Comparison of ENCODE assay signal across 9 mouse cellular contexts in the genomic region with DNA sequence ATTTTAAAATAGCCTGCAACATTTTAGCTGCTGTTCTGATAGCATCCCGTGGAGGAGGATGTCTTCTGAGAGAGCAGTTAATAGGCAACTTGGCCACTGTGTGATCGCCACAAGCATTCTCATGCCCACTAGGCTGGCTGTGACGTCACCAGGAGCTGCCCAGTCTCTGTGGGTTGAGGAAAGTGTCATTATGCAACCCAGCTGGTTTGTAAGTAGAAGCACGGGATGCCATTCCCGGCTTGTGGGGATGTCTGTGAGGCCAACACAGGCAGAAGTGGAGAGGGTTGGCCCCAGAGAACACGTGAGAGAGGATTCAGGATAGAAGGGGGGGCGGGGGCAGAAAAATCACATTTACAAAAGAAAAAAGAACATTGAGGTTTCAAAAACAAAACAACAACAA.
DNase-seq lines count a peak whose midpoint lies in the region; ATAC-seq lines count a peak whose summit lies in the region.
"Had no signal": no experiment of that assay in that cellular context is flagged by ENCODE, and none has a peak within 500 bp of the region (broad histone marks: within the 10 kb centered on the region; RNA-seq: fewer than 3 reads in every experiment).

No protein-coding gene starts in this region.

- no peaks in the 10 kb centered on the region for H3K27me3 ChIP-seq in embryonic facial prominence, embryonic 15.5 days
- H3K27me3 ChIP-seq in heart, embryonic 16.5 days (ENCODE audit: control insufficient read depth, insufficient read depth, low read length) = no peaks in the 10 kb centered on the region
- H3K27me3 ChIP-seq: neural tube, embryonic 12.5 days had no signal

- H3K9ac ChIP-seq in embryonic facial prominence, embryonic 15.5 days = no peak overlapping the region
- no peak overlapping the region for H3K9ac ChIP-seq in heart, embryonic 16.5 days (ENCODE audit: low read length)
- H3K9ac ChIP-seq: neural tube, embryonic 12.5 days had no signal

- DNase-seq in adrenal gland, adult (ENCODE audit: inconsistent age in 2 of 2, low spot score in 1 of 2) = peak; percentile 28 to 50
- DNase-seq in adrenal gland, postnatal 4 days (ENCODE audit: low spot score in 2 of 2) = no peak
- DNase-seq in layer of hippocampus, adult 9-10 months (ENCODE audit: low spot score) = peak; percentile 30
- peak; percentile 92 for DNase-seq in lung, postnatal 36 days

- H3K4me3 ChIP-seq in embryonic facial prominence, embryonic 15.5 days (replicated peaks) = no peak overlapping the region
- H3K4me3 ChIP-seq in heart, embryonic 16.5 days (ENCODE audit: low read length) = no peak overlapping the region
- H3K4me3 ChIP-seq: neural tube, embryonic 12.5 days had no signal

- no peaks in the 10 kb centered on the region for H3K9me3 ChIP-seq in embryonic facial prominence, embryonic 15.5 days (replicated peaks)
- peaks cover 3% of the 10 kb centered on the region; the same call in 1 of the 2 replicates for H3K9me3 ChIP-seq in heart, embryonic 16.5 days (replicated peaks; ENCODE audit: control insufficient read depth, low read length)
- H3K9me3 ChIP-seq: neural tube, embryonic 12.5 days had no signal

- H3K4me1 ChIP-seq in embryonic facial prominence, embryonic 15.5 days = peaks cover 44% of the 10 kb centered on the region
- H3K4me1 ChIP-seq in heart, embryonic 16.5 days (ENCODE audit: control insufficient read depth, insufficient read depth, low read length) = peaks cover 21% of the 10 kb centered on the region

- H3K36me3 ChIP-seq in embryonic facial prominence, embryonic 15.5 days = no peaks in the 10 kb centered on the region
- no peaks in the 10 kb centered on the region for H3K36me3 ChIP-seq in heart, embryonic 16.5 days (ENCODE audit: control insufficient read depth, insufficient read depth)
- H3K36me3 ChIP-seq: neural tube, embryonic 12.5 days had no signal

- H3K4me2 ChIP-seq in embryonic facial prominence, embryonic 15.5 days (replicated peaks) = 0 out of 2 replicates have a peak overlapping the region, but pooled peaks have one; percentile 2
- no peak overlapping the region for H3K4me2 ChIP-seq in heart, embryonic 16.5 days (ENCODE audit: low read depth, low read length)
- H3K4me2 ChIP-seq: neural tube, embryonic 12.5 days had no signal

- peak; percentile 67 for ATAC-seq in embryonic facial prominence, embryonic 15.5 days (ENCODE audit: insufficient number of reproducible peaks, low FRiP score, low TSS enrichment, low read depth)
- ATAC-seq in heart, embryonic 16.5 days (replicated peaks; ENCODE audit: extremely low read depth, insufficient read depth, low FRiP score) = no peak
- no peak for ATAC-seq in erythroid progenitor cell, adult 5-6 weeks (replicated peaks; ENCODE audit: low FRiP score, poor library complexity, severe bottlenecking)
- no peak for ATAC-seq in erythroblast, adult 5-6 weeks (replicated peaks; ENCODE audit: low FRiP score, poor library complexity, severe bottlenecking)

- peak overlapping the region; percentile 76 for H3K27ac ChIP-seq in embryonic facial prominence, embryonic 15.5 days (replicated peaks)
- H3K27ac ChIP-seq in heart, embryonic 16.5 days (ENCODE audit: low read length) = 0 out of 2 replicates have a peak overlapping the region, but pooled peaks have one; percentile 12
- H3K27ac ChIP-seq: neural tube, embryonic 12.5 days had no signal

- WGBS in embryonic facial prominence, embryonic 15.5 days = 19% methylated on average over 7 of the region's 7 CpGs
- 34% methylated on average over 7 of the region's 7 CpGs for WGBS in heart, embryonic 16.5 days

Comparison
In these comparisons a context has a peak if more than half of its experiments do, and no peak if none do; other contexts are left out.
1. DNase-seq: peak in adrenal gland, adult (2 of 2), layer of hippocampus, adult 9-10 months (single experiment) and lung, postnatal 36 days (single experiment); none in adrenal gland, postnatal 4 days (0 of 2).